Mouse (Mus musculus) hindbrain, postnatal 0 days (tissue): ENCODE measurements at regions not wholly inside any gene's neighbourhood (a gene's known extent, or its start where the extent isn't known, plus 50 kb on each side); places are given as distances from the start of the nearest gene placed in this dataset.

ENCODE experiments used
- ATAC-seq: fragments of 200-750 bp; cut with Nextera tagmentation; 2 replicates; pipeline ENCODE4 v1.8.0; 2017; ENCODE audit warnings: mild to moderate bottlenecking, moderate TSS enrichment, moderate library complexity
- DNase-seq: peaks from one replicate; pipeline ENCODE4 v3.0.0-alpha.2; 2015; ENCODE audit warnings: low spot score
- H3K27ac ChIP-seq: fragments of 300-500 bp; sonication (generic); 2 replicates; pipeline ENCODE4 v1.5.1; 2014; ENCODE audit warnings: mild to moderate bottlenecking
- H3K27me3 ChIP-seq: fragments of 300-500 bp; sonication (generic); 2 replicates; pipeline ENCODE4 v1.6.1; 2014; ENCODE audit warnings: low read length, mixed read lengths; ENCODE audit not compliant: insufficient read depth
- H3K36me3 ChIP-seq: fragments of 300-500 bp; sonication (generic); 2 replicates; pipeline ENCODE4 v1.6.1; 2014; ENCODE audit warnings: low read length, mixed read lengths; ENCODE audit not compliant: insufficient read depth
- H3K4me1 ChIP-seq: fragments of 300-500 bp; sonication (generic); 2 replicates; pipeline ENCODE4 v1.6.1; 2014; ENCODE audit warnings: antibody characterized with exemption, low read length, mixed read lengths; ENCODE audit not compliant: insufficient read depth
- H3K4me2 ChIP-seq: fragments of 300-500 bp; sonication (generic); 2 replicates; pipeline ENCODE4 v1.6.1; 2014; ENCODE audit warnings: low read depth, mild to moderate bottlenecking, low read length, moderate library complexity, mixed read lengths
- H3K4me3 ChIP-seq: fragments of 300-500 bp; sonication (generic); 2 replicates; pipeline ENCODE4 v1.5.1; 2014; ENCODE audit warnings: low read length
- H3K9ac ChIP-seq: fragments of 300-500 bp; sonication (generic); replicated peaks from 2 replicates; pipeline ENCODE4 v1.6.1; 2014; ENCODE audit warnings: mild to moderate bottlenecking, low read length, moderate library complexity, mixed read lengths
- H3K9me3 ChIP-seq: fragments of 300-500 bp; sonication (generic); 2 replicates; pipeline ENCODE4 v1.6.1; 2016; ENCODE audit warnings: low read length, mixed read lengths
- CTCF ChIP-seq: IDR thresholded peaks from 2 replicates; pipeline ENCODE4 v1.5.1; 2016; ENCODE audit warnings: antibody characterized with exemption, control low read depth, low read depth
- WGBS: fragments of 180-500 bp; shearing (Covaris S2); extraction: QIAGEN DNeasy Blood & Tissue Kit; methylation state at CpG from one replicate; pipeline ENCODE4 v1.1.7; 2014; 5-methylcytosine and 5-hydroxymethylcytosine counted together

GRCm38 (mm10) chr11:17842642-17843041, 111.0 kb downstream of the Etaa1 start:
- TF ChIP-seq CTCF: no peak
- H3K36me3 ChIP-seq: no peaks in the 10 kb centered on the region
- no peak overlapping the region for H3K27ac ChIP-seq
- ATAC-seq (no peak), DNase-seq (no peak)
- no peak overlapping the region for H3K9ac ChIP-seq
- H3K9me3 ChIP-seq: no peaks in the 10 kb centered on the region
- H3K4me2 ChIP-seq: no peak overlapping the region
- no peaks in the 10 kb centered on the region for H3K27me3 ChIP-seq
- no peaks in the 10 kb centered on the region for H3K4me1 ChIP-seq
- H3K4me3 ChIP-seq: no peak overlapping the region
- WGBS: 82% methylated on average over 2 of the region's 2 CpGs

GRCm38 (mm10) chr11:17852405-17852804, 101.3 kb downstream of the Etaa1 start:
- 51% methylated on average over 7 of the region's 7 CpGs for WGBS
- DNase-seq (peak; percentile 85), ATAC-seq (no peak)
- H3K4me1 ChIP-seq: 0 out of 2 replicates have a peak, but pooled peaks cover 4% of the 10 kb centered on the region
- H3K9ac ChIP-seq: no peak overlapping the region
- no peak overlapping the region for H3K4me2 ChIP-seq
- H3K4me3 ChIP-seq: no peak overlapping the region
- no peaks in the 10 kb centered on the region for H3K9me3 ChIP-seq
- H3K27ac ChIP-seq: no peak overlapping the region
- H3K36me3 ChIP-seq: no peaks in the 10 kb centered on the region
- H3K27me3 ChIP-seq: no peaks in the 10 kb centered on the region
- TF ChIP-seq CTCF: peak; percentile 76

- H3K4me2 ChIP-seq: no peak overlapping the region
- TF ChIP-seq CTCF: no peak
- ATAC-seq: no peak
Observed at GRCm38 (mm10) chr11:17853246-17853804, 100.3 kb downstream of the Etaa1 start.

GRCm38 (mm10) chr11:17853832-17854231, 99.8 kb downstream of the Etaa1 start:
- Histone ChIP-seq H3K4me3 (no peak overlapping the region), H3K4me2 (no peak overlapping the region), H3K9ac (no peak overlapping the region), H3K27me3 (no peaks in the 10 kb centered on the region), H3K27ac (no peak overlapping the region), H3K4me1 (0 out of 2 replicates have a peak, but pooled peaks cover 4% of the 10 kb centered on the region), H3K9me3 (no peaks in the 10 kb centered on the region), H3K36me3 (no peaks in the 10 kb centered on the region)
- DNase-seq (no peak), ATAC-seq (no peak)
- 82% methylated on average over 3 of the region's 3 CpGs for WGBS
- no peak for TF ChIP-seq CTCF

More at GRCm38 (mm10) chr11:17853246-17853804, 100.3 kb downstream of the Etaa1 start:
- DNase-seq: no peak
- 0 out of 2 replicates have a peak, but pooled peaks cover 4% of the 10 kb centered on the region for H3K4me1 ChIP-seq
- no peaks in the 10 kb centered on the region for H3K36me3 ChIP-seq
- H3K27me3 ChIP-seq: no peaks in the 10 kb centered on the region
- no peak overlapping the region for H3K9ac ChIP-seq
- WGBS: 38% methylated on average over 8 of the region's 8 CpGs
- H3K9me3 ChIP-seq: no peaks in the 10 kb centered on the region
- H3K4me3 ChIP-seq: no peak overlapping the region
- no peak overlapping the region for H3K27ac ChIP-seq

GRCm38 (mm10) chr11:17859364-17860131, 94.1 kb downstream of the Etaa1 start:
- TF ChIP-seq CTCF: no peak
- no peak overlapping the region for H3K4me2 ChIP-seq
- H3K4me1 ChIP-seq: no peaks in the 10 kb centered on the region
- WGBS: 46% methylated on average over 9 of the region's 9 CpGs
- H3K36me3 ChIP-seq: no peaks in the 10 kb centered on the region
- H3K4me3 ChIP-seq: no peak overlapping the region
- DNase-seq (peak; percentile 16), ATAC-seq (0 out of 2 replicates have a peak, but pooled peaks have one; percentile 27)
- H3K27me3 ChIP-seq: no peaks in the 10 kb centered on the region
- H3K27ac ChIP-seq: no peak overlapping the region
- no peaks in the 10 kb centered on the region for H3K9me3 ChIP-seq
- no peak overlapping the region for H3K9ac ChIP-seq

- ATAC-seq: 0 out of 2 replicates have a peak, but pooled peaks have one; percentile 40
- no peaks in the 10 kb centered on the region for H3K27me3 ChIP-seq
- TF ChIP-seq CTCF: no peak
- DNase-seq: no peak
- no peaks in the 10 kb centered on the region for H3K4me1 ChIP-seq
- H3K4me2 ChIP-seq: no peak overlapping the region
- H3K9ac ChIP-seq: no peak overlapping the region
- no peaks in the 10 kb centered on the region for H3K9me3 ChIP-seq
- no peak overlapping the region for H3K4me3 ChIP-seq
- WGBS: 28% methylated on average over 4 of the region's 4 CpGs
- H3K36me3 ChIP-seq: no peaks in the 10 kb centered on the region
- H3K27ac ChIP-seq: no peak overlapping the region
Observed at GRCm38 (mm10) chr11:17864833-17865397, 88.8 kb downstream of the Etaa1 start.
